Mouse (Mus musculus) cortical plate, adult 2 months (tissue): Measurements from ENCODE around the gene AC161166.1.

Experiments used
- CTCF ChIP-seq: fragments of 200-500 bp; IDR thresholded peaks from 2 replicates; pipeline ENCODE4 v1.5.1; 2011; ENCODE audit warnings: mild to moderate bottlenecking, control low read depth, low read length; ENCODE audit not compliant: insufficient read depth; ENCODE audit errors: extremely low read depth
- POLR2A ChIP-seq: fragments of 200-500 bp; IDR thresholded peaks from 2 replicates; pipeline ENCODE4 v1.6.1; 2011; ENCODE audit warnings: mild to moderate bottlenecking, low read length, control low read depth; ENCODE audit not compliant: insufficient read depth; ENCODE audit errors: extremely low read depth

DNA sequence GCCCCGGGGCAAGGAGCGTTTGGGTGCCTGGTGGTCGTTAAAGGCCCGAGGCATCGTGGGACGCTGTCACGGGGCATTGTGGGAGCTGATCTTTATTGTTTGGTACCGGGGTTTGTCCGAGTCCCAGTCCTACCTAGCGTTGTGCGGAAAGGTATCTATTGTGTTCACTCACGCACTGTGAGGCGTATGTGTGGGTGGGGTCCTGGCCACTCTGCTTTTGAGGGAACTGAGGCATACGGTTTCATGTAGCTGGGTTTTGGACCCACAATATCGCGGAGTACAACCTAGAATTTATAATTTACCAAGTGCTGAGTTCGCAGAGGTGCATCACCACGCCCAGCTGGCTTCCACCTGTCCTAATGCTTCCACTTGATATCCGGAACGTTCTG lies 4.5 kb downstream of the AC161166.1 start:
- TF ChIP-seq POLR2A (no peak), CTCF (no peak)
